Mouse (Mus musculus): Measurements from ENCODE around the gene Syn3.

DNA sequence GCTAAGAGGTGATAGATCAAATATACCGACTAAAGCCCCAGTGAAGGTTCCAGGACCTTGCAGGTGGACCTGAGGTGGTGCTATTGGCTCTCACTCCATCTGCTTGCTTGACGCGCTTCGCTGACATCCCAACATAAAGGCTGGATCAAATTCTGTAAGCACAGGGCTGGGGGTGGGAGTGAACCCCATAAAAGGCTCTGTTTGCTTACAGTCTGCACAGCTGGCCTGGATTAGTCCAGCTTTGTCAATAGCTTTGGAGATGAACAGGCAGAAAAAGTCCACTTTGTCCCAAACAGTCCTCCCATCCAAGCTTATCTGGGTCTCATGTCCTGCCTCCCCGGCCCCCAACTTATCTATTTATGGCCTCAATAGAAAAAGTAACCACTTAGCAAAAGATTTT, 347.3 kb downstream of the Syn3 start:
- TF ChIP-seq CTCF (IDR thresholded peaks at IDR 0.05; ENCODE audit: low read depth) = no peak
- TF ChIP-seq EP300 (IDR thresholded peaks at IDR 0.05; ENCODE audit: low read depth) = no peak
